Mouse (Mus musculus) brain, embryonic 14.5 days (tissue): Measurements from ENCODE around the gene Abtb2. TPM values are rescaled to one million over a fixed set of nuclear protein-coding genes. Genes with fewer than 3 reads are reported as not detected.

Experiments
- DNase-seq: peaks from one replicate; pipeline ENCODE4 v3.0.0-alpha.2; 2011; ENCODE audit warnings: low read depth
- CTCF ChIP-seq: fragments of 200-500 bp; IDR thresholded peaks from 2 replicates; pipeline ENCODE4 v1.5.1; 2012; ENCODE audit warnings: inconsistent platforms, mild to moderate bottlenecking, moderate library complexity, borderline replicate concordance; ENCODE audit not compliant: insufficient read depth, insufficient read length; ENCODE audit errors: extremely low read depth
- POLR2A ChIP-seq: fragments of 200-500 bp; IDR thresholded peaks from 2 replicates; pipeline ENCODE4 v1.6.1; 2012; ENCODE audit warnings: mild to moderate bottlenecking, inconsistent platforms, borderline replicate concordance; ENCODE audit not compliant: poor library complexity, insufficient read depth, insufficient read length, severe bottlenecking; ENCODE audit errors: extremely low read depth
- polyA plus RNA-seq: library from polyadenylated mRNA; depleted of rRNA; stranded (reverse); fragments of >200 nt; gene quantifications from 2 replicates; pipeline ENCODE4 v1.2.3, GENCODE M21; 2012

Gene Abtb2
- polyA plus RNA-seq, 1 experiment: 16.7 TPM

GRCm38 (mm10) chr2:103605805-103606498 lies 39.8 kb downstream of the Abtb2 start:
- no peak for DNase-seq
- no peak for TF ChIP-seq CTCF
- TF ChIP-seq POLR2A: no peak

DNA sequence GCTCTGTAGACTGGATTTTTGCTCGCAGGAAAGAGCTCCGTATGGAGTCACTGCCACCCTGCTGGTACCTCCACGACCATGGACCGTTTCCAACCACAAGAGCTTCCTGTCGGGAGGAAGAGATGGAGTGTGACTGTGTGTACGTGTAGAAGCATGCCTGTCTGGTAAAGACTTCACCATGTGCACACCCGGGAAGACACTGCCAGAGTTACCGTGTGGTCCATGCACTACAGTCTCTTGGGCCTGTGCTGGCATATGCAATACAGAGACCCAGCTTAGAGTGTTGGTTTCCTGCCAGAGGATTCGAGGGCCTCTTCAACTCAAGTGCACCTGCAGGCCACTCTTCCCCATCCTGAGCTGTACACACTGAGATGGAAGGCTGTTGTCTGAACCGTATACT lies 41.8 kb downstream of the Abtb2 start:
- no peak for DNase-seq
- TF ChIP-seq CTCF (no peak), POLR2A (no peak)

GRCm38 (mm10) chr2:103608947-103609346 lies 42.8 kb downstream of the Abtb2 start:
- DNase-seq: no peak
- TF ChIP-seq CTCF (no peak), POLR2A (no peak)

GRCm38 (mm10) chr2:103609499-103609898 lies 43.4 kb downstream of the Abtb2 start:
- peak; percentile 35 for DNase-seq
- TF ChIP-seq POLR2A: no peak
- TF ChIP-seq CTCF: no peak

- TF ChIP-seq POLR2A: no peak
- no peak for TF ChIP-seq CTCF
- DNase-seq: peak; percentile 76
These were observed 44.9 kb downstream of the Abtb2 start for GRCm38 (mm10) chr2:103610831-103611535.

DNA sequence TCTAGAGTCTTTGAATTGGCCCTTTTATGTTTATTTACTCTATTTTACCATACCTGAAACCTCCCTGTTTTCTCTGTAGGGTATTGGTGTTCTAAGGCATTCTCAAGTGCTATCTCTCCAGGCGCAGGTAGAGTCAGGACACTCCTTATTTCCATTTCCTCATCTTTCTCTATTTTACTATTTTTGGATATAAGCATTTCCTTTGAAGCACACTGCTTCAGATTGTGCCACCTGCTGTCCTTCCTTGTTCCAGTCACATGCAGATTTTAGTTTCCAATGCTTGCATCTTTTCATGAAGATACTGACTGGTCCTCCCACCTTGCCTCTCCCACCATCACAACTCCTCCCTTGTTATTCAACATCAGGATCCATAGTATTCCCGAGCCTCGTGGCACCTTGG lies 47.8 kb downstream of the Abtb2 start:
- DNase-seq: no peak
- TF ChIP-seq CTCF (no peak), POLR2A (no peak)

DNA sequence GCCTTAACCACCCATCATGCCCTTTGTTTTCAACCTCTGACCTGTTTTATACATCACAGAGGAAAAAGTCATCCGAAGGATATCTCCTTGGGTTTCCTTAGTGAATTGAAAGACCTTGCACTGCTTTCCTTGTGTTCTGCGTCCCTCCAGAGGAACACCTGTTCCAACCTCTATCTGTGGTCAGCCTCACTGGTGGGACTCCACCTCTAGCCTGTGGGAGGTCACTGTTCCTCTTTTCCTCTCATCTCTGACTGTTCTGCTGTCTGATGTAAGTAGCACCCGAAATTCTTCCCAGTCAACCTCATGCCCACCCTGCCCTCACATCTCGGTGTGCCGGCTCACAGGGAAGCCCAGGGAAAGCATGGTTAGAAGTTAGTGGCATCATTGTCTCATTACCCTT lies 48.9 kb downstream of the Abtb2 start:
- TF ChIP-seq CTCF: no peak
- TF ChIP-seq POLR2A: no peak
- DNase-seq: no peak

DNA sequence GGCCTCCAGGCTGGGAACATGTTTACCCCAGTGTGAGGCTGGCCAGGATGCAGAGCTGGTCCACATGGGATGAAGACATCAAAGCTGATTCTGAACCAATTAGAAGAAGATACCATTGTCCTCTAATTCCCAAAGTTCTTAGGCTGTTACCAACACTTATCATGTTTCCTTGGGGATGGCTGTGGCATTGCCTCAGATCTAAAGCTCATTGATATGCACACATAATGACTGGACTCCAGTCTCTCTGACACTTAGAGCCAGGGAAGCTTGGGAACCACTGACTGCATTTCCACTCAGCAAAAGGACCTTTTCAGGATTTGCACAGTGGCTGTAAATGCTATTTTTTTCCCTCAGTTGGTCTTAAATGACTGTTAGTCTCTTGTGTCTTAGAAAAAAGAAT lies 52.3 kb downstream of the Abtb2 start:
- peak; percentile 51 for DNase-seq
- TF ChIP-seq POLR2A (no peak), CTCF (no peak)

DNA sequence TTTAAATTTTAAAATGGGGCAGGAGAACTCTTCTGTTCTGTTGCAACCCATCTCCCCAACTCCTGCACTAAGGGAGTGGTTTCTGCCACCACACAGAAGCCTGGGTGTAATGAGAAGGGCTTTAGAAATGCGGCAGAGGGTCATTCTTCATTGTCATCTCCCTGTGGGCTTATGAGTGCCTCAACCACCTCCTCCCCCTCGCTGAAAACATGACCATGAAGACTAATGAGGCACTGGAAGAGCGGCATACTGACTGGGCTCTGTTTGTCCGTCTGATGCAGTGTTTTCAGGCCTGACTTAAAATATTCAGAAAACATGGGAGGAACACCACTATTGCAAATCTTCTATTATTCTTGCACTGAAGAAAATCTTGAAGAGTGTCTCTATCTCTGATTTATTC lies 56.8 kb downstream of the Abtb2 start:
- no peak for DNase-seq
- TF ChIP-seq CTCF: no peak
- no peak for TF ChIP-seq POLR2A

DNA sequence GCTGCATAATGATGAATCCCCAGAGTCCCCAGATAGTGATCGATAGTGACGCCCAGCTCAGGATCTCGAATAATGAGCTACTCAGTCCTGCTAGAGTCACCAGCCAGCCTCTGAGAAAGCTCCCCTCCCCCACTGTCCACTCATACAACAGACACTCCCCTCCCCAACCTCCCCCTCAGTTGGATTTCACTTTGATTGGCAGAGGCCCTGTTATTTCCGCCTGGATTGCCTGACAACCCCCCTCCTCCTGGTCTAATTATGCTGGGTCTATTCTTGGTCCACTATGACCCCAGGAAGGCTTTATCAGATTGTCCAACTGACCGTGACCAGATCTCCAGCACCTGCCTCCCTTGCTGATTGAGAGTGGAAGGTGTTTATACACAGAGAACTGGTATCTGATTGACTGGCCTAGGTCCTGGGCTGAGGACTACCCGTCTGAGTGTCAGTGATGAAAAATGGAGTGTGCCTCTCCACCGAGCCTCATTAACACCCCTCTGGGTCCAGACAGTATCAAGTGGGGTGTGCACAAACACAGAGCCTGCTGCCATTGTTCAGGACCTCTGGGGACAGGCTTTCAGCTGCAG lies 59.3 kb downstream of the Abtb2 start:
- DNase-seq: peak; percentile 93
- TF ChIP-seq POLR2A (no peak), CTCF (no peak)

DNA sequence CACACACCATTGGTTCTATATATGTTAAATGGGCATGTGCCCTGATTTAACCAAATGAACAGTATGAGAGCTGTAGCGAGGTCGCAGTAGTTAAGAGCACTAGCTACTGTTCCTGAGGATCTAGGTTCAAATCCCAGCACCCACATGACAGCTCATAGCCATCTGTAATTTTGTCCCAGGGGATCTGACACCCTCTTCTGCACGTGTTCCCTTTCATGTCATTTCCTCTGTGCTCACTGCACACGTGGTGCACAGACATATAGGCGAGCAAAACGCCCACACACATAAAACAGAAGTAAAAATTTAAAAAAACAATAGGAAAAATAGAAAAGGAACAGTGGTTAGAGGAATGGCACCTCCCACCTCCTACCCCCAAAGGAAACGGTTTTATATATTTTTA lies 61.0 kb downstream of the Abtb2 start:
- TF ChIP-seq POLR2A: no peak
- no peak for TF ChIP-seq CTCF
- no peak for DNase-seq
